Mouse (Mus musculus): ENCODE data around the gene Gper1. TPM values are rescaled to one million over a fixed set of nuclear protein-coding genes. Genes with fewer than 3 reads are reported as not detected.
"Not testable (repeated sequence)": the region's sequence is repeated elsewhere in the genome, so short reads cannot be mapped to it uniquely, and the experiment has no call there.

Gper1 gene
- total RNA-seq, 2 experiments from 2014 or later: 2.8 to 4.7 TPM

GRCm38 (mm10) chr5:139390324-139391119, 32.4 kb upstream of the Gper1 start:
- not testable (repeated sequence) for DNase-seq

GRCm38 (mm10) chr5:139391309-139391990, 31.5 kb upstream of the Gper1 start:
- no peak for DNase-seq

- DNase-seq: no peak
Measured at GRCm38 (mm10) chr5:139392219-139393196, 30.4 kb upstream of the Gper1 start.

GRCm38 (mm10) chr5:139393197-139393588, 29.8 kb upstream of the Gper1 start:
- DNase-seq: no peak

GRCm38 (mm10) chr5:139394399-139394798, 28.6 kb upstream of the Gper1 start:
- DNase-seq: no peak

GRCm38 (mm10) chr5:139395528-139395927, 27.4 kb upstream of the Gper1 start:
- DNase-seq: no peak

GRCm38 (mm10) chr5:139397359-139397916, 25.5 kb upstream of the Gper1 start:
- DNase-seq: no peak

- peak; percentile 93 to 94 for DNase-seq
Measured at GRCm38 (mm10) chr5:139397959-139398753, 24.8 kb upstream of the Gper1 start.

- DNase-seq: no peak
Measured at GRCm38 (mm10) chr5:139398786-139399185, 24.2 kb upstream of the Gper1 start.

- DNase-seq: peak; percentile 41 to 45
Measured at GRCm38 (mm10) chr5:139399991-139400390, 23.0 kb upstream of the Gper1 start.

GRCm38 (mm10) chr5:139402106-139402505, 20.8 kb upstream of the Gper1 start:
- DNase-seq: no peak

GRCm38 (mm10) chr5:139403692-139404260, 19.2 kb upstream of the Gper1 start:
- DNase-seq: no peak

GRCm38 (mm10) chr5:139404801-139405401, 18.1 kb upstream of the Gper1 start, which contains the start of gene C130050O18Rik:
Gene C130050O18Rik (plus strand): TSS chr5:139405280.
- DNase-seq: no peak

GRCm38 (mm10) chr5:139405478-139405877, 17.5 kb upstream of the Gper1 start:
- DNase-seq: no peak

GRCm38 (mm10) chr5:139405953-139406352, 17.0 kb upstream of the Gper1 start:
- no peak for DNase-seq

GRCm38 (mm10) chr5:139407121-139407885, 15.6 kb upstream of the Gper1 start:
- DNase-seq: peak; percentile 56 to 66

GRCm38 (mm10) chr5:139408511-139408910, 14.4 kb upstream of the Gper1 start:
- DNase-seq: peak in 1 of 2 experiments; percentile 37

- peak; percentile 88 to 91 for DNase-seq
Measured at GRCm38 (mm10) chr5:139409412-139409811, 13.5 kb upstream of the Gper1 start.

GRCm38 (mm10) chr5:139410056-139410455, 12.9 kb upstream of the Gper1 start:
- DNase-seq: peak in 1 of 2 experiments; percentile 51
